Mouse (Mus musculus): ENCODE data around the gene Nagk. TPM values are rescaled to one million over a fixed set of nuclear protein-coding genes. Genes with fewer than 3 reads are reported as not detected.
"Not testable (repeated sequence)": the region's sequence is repeated elsewhere in the genome, so short reads cannot be mapped to it uniquely, and the experiment has no call there.

The Nagk gene
- total and polyA plus RNA-seq, 2 experiments from 2014 or later = 50.9 to 70.9 TPM

GRCm38 (mm10) chr6:83788554-83788953 is 6.2 kb upstream of the Nagk start:
- Histone ChIP-seq H3K27ac (ENCODE audit: low read depth) (no peak overlapping the region), H3K27me3 (ENCODE audit: control insufficient read depth, insufficient read depth, low read length) (no peaks in the 10 kb centered on the region), H3K4me3 (ENCODE audit: low read depth, low read length) (no peak overlapping the region), H3K4me1 (ENCODE audit: control insufficient read depth, insufficient read depth) (no peaks in the 10 kb centered on the region; the same call in 1 of the 2 replicates), H3K4me2 (ENCODE audit: low read depth, low read length) (no peak overlapping the region), H3K36me3 (replicated peaks; ENCODE audit: control insufficient read depth, insufficient read depth, low read length) (no peaks in the 10 kb centered on the region), H3K9me3 (replicated peaks; ENCODE audit: control insufficient read depth, low read length) (no peaks in the 10 kb centered on the region), H3K9ac (replicated peaks; ENCODE audit: low read depth, low read length) (no peak overlapping the region)
- TF ChIP-seq CTCF (IDR thresholded peaks at IDR 0.05; ENCODE audit: low read depth) (no peak), EP300 (IDR thresholded peaks at IDR 0.05; ENCODE audit: low read depth) (no peak)
- DNase-seq (ENCODE audit: low spot score) (no peak), ATAC-seq (ENCODE audit: insufficient read depth, low read depth) (no peak)
- WGBS = 77% methylated on average over 7 of the region's 7 CpGs

GRCm38 (mm10) chr6:83790533-83790932 is 4.2 kb upstream of the Nagk start:
- H3K9ac ChIP-seq (replicated peaks; ENCODE audit: low read depth, low read length); H3K4me1 ChIP-seq (ENCODE audit: control insufficient read depth, insufficient read depth); H3K27ac ChIP-seq (ENCODE audit: low read depth); ATAC-seq (ENCODE audit: insufficient read depth, low read depth); H3K4me2 ChIP-seq (ENCODE audit: low read depth, low read length); H3K27me3 ChIP-seq (ENCODE audit: control insufficient read depth, insufficient read depth, low read length); H3K4me3 ChIP-seq (ENCODE audit: low read depth, low read length); H3K36me3 ChIP-seq (replicated peaks; ENCODE audit: control insufficient read depth, insufficient read depth, low read length); DNase-seq (ENCODE audit: low spot score); H3K9me3 ChIP-seq (replicated peaks; ENCODE audit: control insufficient read depth, low read length): not testable (repeated sequence)
- WGBS = 74% methylated on average over 5 of the region's 5 CpGs

- 29% methylated on average over 4 of the region's 4 CpGs for WGBS
- TF ChIP-seq EP300 (IDR thresholded peaks at IDR 0.05; ENCODE audit: low read depth) = no peak
- no peak for TF ChIP-seq CTCF (IDR thresholded peaks at IDR 0.05; ENCODE audit: low read depth)
- Histone ChIP-seq H3K9ac (replicated peaks; ENCODE audit: low read depth, low read length) (no peak overlapping the region), H3K27ac (ENCODE audit: low read depth) (no peak overlapping the region), H3K27me3 (ENCODE audit: control insufficient read depth, insufficient read depth, low read length) (no peaks in the 10 kb centered on the region), H3K9me3 (replicated peaks; ENCODE audit: control insufficient read depth, low read length) (no peaks in the 10 kb centered on the region), H3K4me3 (ENCODE audit: low read depth, low read length) (no peak overlapping the region), H3K36me3 (replicated peaks; ENCODE audit: control insufficient read depth, insufficient read depth, low read length) (no peaks in the 10 kb centered on the region), H3K4me1 (ENCODE audit: control insufficient read depth, insufficient read depth) (peaks cover 14% of the 10 kb centered on the region), H3K4me2 (ENCODE audit: low read depth, low read length) (no peak overlapping the region)
- no peak for ATAC-seq (ENCODE audit: insufficient read depth, low read depth)
- no peak for DNase-seq (ENCODE audit: low spot score)
These were observed 3.4 kb upstream of the Nagk start for GRCm38 (mm10) chr6:83791251-83791890.

GRCm38 (mm10) chr6:83795492-83795900 is 714 bp downstream of the Nagk start:
- Histone ChIP-seq H3K27ac (ENCODE audit: low read depth) (peak overlapping the region; percentile 91), H3K4me1 (ENCODE audit: control insufficient read depth, insufficient read depth) (peaks cover 14% of the 10 kb centered on the region), H3K4me2 (ENCODE audit: low read depth, low read length) (peak overlapping the region; percentile 95), H3K36me3 (replicated peaks; ENCODE audit: control insufficient read depth, insufficient read depth, low read length) (peaks cover 19% of the 10 kb centered on the region), H3K27me3 (ENCODE audit: control insufficient read depth, insufficient read depth, low read length) (no peaks in the 10 kb centered on the region), H3K9me3 (replicated peaks; ENCODE audit: control insufficient read depth, low read length) (no peaks in the 10 kb centered on the region), H3K9ac (replicated peaks; ENCODE audit: low read depth, low read length) (peak overlapping the region; percentile 76), H3K4me3 (ENCODE audit: low read depth, low read length) (peak overlapping the region; percentile 81)
- DNase-seq (ENCODE audit: low spot score) (peak; percentile 43), ATAC-seq (ENCODE audit: insufficient read depth, low read depth) (peak; percentile 5; the same call in 1 of the 2 replicates)
- TF ChIP-seq CTCF (IDR thresholded peaks at IDR 0.05; ENCODE audit: low read depth) (no peak), EP300 (IDR thresholded peaks at IDR 0.05; ENCODE audit: low read depth) (no peak)
- 2% methylated on average over 13 of the region's 13 CpGs for WGBS

- 49% methylated on average over 3 of the region's 3 CpGs for WGBS
- peaks cover 30% of the 10 kb centered on the region for H3K36me3 ChIP-seq (replicated peaks; ENCODE audit: control insufficient read depth, insufficient read depth, low read length)
- H3K27me3 ChIP-seq (ENCODE audit: control insufficient read depth, insufficient read depth, low read length) = no peaks in the 10 kb centered on the region
- peaks cover 14% of the 10 kb centered on the region for H3K4me1 ChIP-seq (ENCODE audit: control insufficient read depth, insufficient read depth)
- TF ChIP-seq EP300 (IDR thresholded peaks at IDR 0.05; ENCODE audit: low read depth) (no peak), CTCF (IDR thresholded peaks at IDR 0.05; ENCODE audit: low read depth) (no peak)
- H3K9ac ChIP-seq (replicated peaks; ENCODE audit: low read depth, low read length) = no peak overlapping the region
- no peak overlapping the region for H3K4me2 ChIP-seq (ENCODE audit: low read depth, low read length)
- no peak overlapping the region for H3K27ac ChIP-seq (ENCODE audit: low read depth)
- DNase-seq (ENCODE audit: low spot score) (no peak), ATAC-seq (ENCODE audit: insufficient read depth, low read depth) (no peak)
- H3K4me3 ChIP-seq (ENCODE audit: low read depth, low read length) = no peak overlapping the region
- H3K9me3 ChIP-seq (replicated peaks; ENCODE audit: control insufficient read depth, low read length) = no peaks in the 10 kb centered on the region
These were observed 1.9 kb downstream of the Nagk start for GRCm38 (mm10) chr6:83796686-83797085.

- H3K4me1 ChIP-seq (ENCODE audit: control insufficient read depth, insufficient read depth) = no peaks in the 10 kb centered on the region
- H3K4me2 ChIP-seq (ENCODE audit: low read depth, low read length) = no peak overlapping the region
- 89% methylated on average over 5 of the region's 5 CpGs for WGBS
- H3K9ac ChIP-seq (replicated peaks; ENCODE audit: low read depth, low read length) = no peak overlapping the region
- no peak overlapping the region for H3K27ac ChIP-seq (ENCODE audit: low read depth)
- DNase-seq (ENCODE audit: low spot score) = no peak
- H3K4me3 ChIP-seq (ENCODE audit: low read depth, low read length) = no peak overlapping the region
- H3K9me3 ChIP-seq (replicated peaks; ENCODE audit: control insufficient read depth, low read length) = no peaks in the 10 kb centered on the region
- H3K36me3 ChIP-seq (replicated peaks; ENCODE audit: control insufficient read depth, insufficient read depth, low read length) = peaks cover 57% of the 10 kb centered on the region
- no peak for ATAC-seq (ENCODE audit: insufficient read depth, low read depth)
- H3K27me3 ChIP-seq (ENCODE audit: control insufficient read depth, insufficient read depth, low read length) = no peaks in the 10 kb centered on the region
- TF ChIP-seq EP300 (IDR thresholded peaks at IDR 0.05; ENCODE audit: low read depth) (no peak), CTCF (IDR thresholded peaks at IDR 0.05; ENCODE audit: low read depth) (no peak)
These were observed 7.3 kb downstream of the Nagk start for GRCm38 (mm10) chr6:83802033-83802432.

Measured in heart, postnatal 0 days (tissue).